Mouse (Mus musculus): ENCODE results near the gene Anxa4. TPM values are rescaled to one million over a fixed set of nuclear protein-coding genes. Genes with fewer than 3 reads are reported as not detected.

The Anxa4 gene
- polyA plus RNA-seq, 1 experiment from 2014 or later: 5.4 TPM

- H3K36me3 ChIP-seq (ENCODE audit: control insufficient read depth, insufficient read depth, low read length): no peaks in the 10 kb centered on the region
- no peaks in the 10 kb centered on the region for H3K9me3 ChIP-seq (ENCODE audit: control insufficient read depth, low read length)
- ATAC-seq (ENCODE audit: low FRiP score) (no peak), DNase-seq (ENCODE audit: low spot score, missing footprints) (no peak)
- 84% methylated on average over 6 of the region's 6 CpGs for WGBS
- no peak overlapping the region for H3K9ac ChIP-seq (ENCODE audit: low read length)
- no peak overlapping the region for H3K27ac ChIP-seq (ENCODE audit: low read depth, low read length)
- no peak overlapping the region for H3K4me2 ChIP-seq
- H3K27me3 ChIP-seq (ENCODE audit: control insufficient read depth, insufficient read depth, low read length): no peaks in the 10 kb centered on the region
- no peak overlapping the region for H3K4me3 ChIP-seq (ENCODE audit: low read depth, low read length)
- no peaks in the 10 kb centered on the region for H3K4me1 ChIP-seq (ENCODE audit: control insufficient read depth, insufficient read depth, low read length)
Observed at GRCm38 (mm10) chr6:86774937-86775336, 18.4 kb downstream of the Anxa4 start.

GRCm38 (mm10) chr6:86773830-86774229 lies 19.6 kb downstream of the Anxa4 start:
- no peaks in the 10 kb centered on the region for H3K9me3 ChIP-seq (ENCODE audit: control insufficient read depth, low read length)
- DNase-seq (ENCODE audit: low spot score, missing footprints): no peak
- no peak overlapping the region for H3K27ac ChIP-seq (ENCODE audit: low read depth, low read length)
- no peaks in the 10 kb centered on the region for H3K36me3 ChIP-seq (ENCODE audit: control insufficient read depth, insufficient read depth, low read length)
- H3K27me3 ChIP-seq (ENCODE audit: control insufficient read depth, insufficient read depth, low read length): no peaks in the 10 kb centered on the region
- H3K4me1 ChIP-seq (ENCODE audit: control insufficient read depth, insufficient read depth, low read length): no peaks in the 10 kb centered on the region
- no peak overlapping the region for H3K9ac ChIP-seq (ENCODE audit: low read length)
- ATAC-seq (ENCODE audit: low FRiP score): no peak
- H3K4me2 ChIP-seq: no peak overlapping the region
- 88% methylated on average over 4 of the region's 4 CpGs for WGBS
- H3K4me3 ChIP-seq (ENCODE audit: low read depth, low read length): no peak overlapping the region

- no peak overlapping the region for H3K9ac ChIP-seq (ENCODE audit: low read length)
- H3K4me3 ChIP-seq (ENCODE audit: low read depth, low read length): no peak overlapping the region
- no peaks in the 10 kb centered on the region for H3K9me3 ChIP-seq (ENCODE audit: control insufficient read depth, low read length)
- 87% methylated on average over 7 of the region's 7 CpGs for WGBS
- DNase-seq (ENCODE audit: low spot score, missing footprints) (no peak), ATAC-seq (ENCODE audit: low FRiP score) (no peak)
- H3K36me3 ChIP-seq (ENCODE audit: control insufficient read depth, insufficient read depth, low read length): no peaks in the 10 kb centered on the region
- no peak overlapping the region for H3K27ac ChIP-seq (ENCODE audit: low read depth, low read length)
- H3K4me2 ChIP-seq: no peak overlapping the region
- H3K4me1 ChIP-seq (ENCODE audit: control insufficient read depth, insufficient read depth, low read length): no peaks in the 10 kb centered on the region
- H3K27me3 ChIP-seq (ENCODE audit: control insufficient read depth, insufficient read depth, low read length): no peaks in the 10 kb centered on the region
Observed at GRCm38 (mm10) chr6:86772631-86773030, 20.8 kb downstream of the Anxa4 start.

DNA sequence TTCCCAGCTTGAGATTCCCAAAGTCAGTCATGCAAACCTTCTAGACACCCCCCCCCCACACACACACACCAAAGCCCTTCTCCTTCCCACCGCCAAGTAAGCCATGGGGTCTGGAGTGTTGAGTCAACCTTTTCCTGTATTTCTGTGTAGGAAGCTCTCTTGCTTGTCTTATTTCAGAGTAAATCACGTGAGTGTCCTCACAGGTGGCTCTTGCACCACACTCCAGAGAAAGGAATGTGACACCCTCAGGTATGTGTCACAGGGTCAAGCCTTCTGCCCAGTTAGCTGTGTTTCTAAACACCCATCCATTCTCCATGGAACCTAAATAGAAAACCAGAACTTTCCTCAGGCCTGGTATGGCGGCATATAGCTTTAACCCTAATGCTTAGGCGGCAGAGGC lies 24.4 kb downstream of the Anxa4 start:
- no peak for ATAC-seq (ENCODE audit: low FRiP score)
- peak; percentile 19 for DNase-seq (ENCODE audit: low spot score, missing footprints)
- no peaks in the 10 kb centered on the region for H3K27me3 ChIP-seq (ENCODE audit: control insufficient read depth, insufficient read depth, low read length)
- H3K36me3 ChIP-seq (ENCODE audit: control insufficient read depth, insufficient read depth, low read length): no peaks in the 10 kb centered on the region
- H3K27ac ChIP-seq (ENCODE audit: low read depth, low read length): no peak overlapping the region
- H3K9ac ChIP-seq (ENCODE audit: low read length): no peak overlapping the region
- no peak overlapping the region for H3K4me2 ChIP-seq
- no peak overlapping the region for H3K4me3 ChIP-seq (ENCODE audit: low read depth, low read length)
- WGBS: 87% methylated on average over 4 of the region's 4 CpGs
- no peaks in the 10 kb centered on the region for H3K4me1 ChIP-seq (ENCODE audit: control insufficient read depth, insufficient read depth, low read length)
- no peaks in the 10 kb centered on the region for H3K9me3 ChIP-seq (ENCODE audit: control insufficient read depth, low read length)

- Histone ChIP-seq H3K9me3 (ENCODE audit: control insufficient read depth, low read length) (no peaks in the 10 kb centered on the region), H3K4me1 (ENCODE audit: control insufficient read depth, insufficient read depth, low read length) (no peaks in the 10 kb centered on the region), H3K4me3 (ENCODE audit: low read depth, low read length) (no peak overlapping the region), H3K36me3 (ENCODE audit: control insufficient read depth, insufficient read depth, low read length) (no peaks in the 10 kb centered on the region), H3K27ac (ENCODE audit: low read depth, low read length) (no peak overlapping the region), H3K27me3 (ENCODE audit: control insufficient read depth, insufficient read depth, low read length) (no peaks in the 10 kb centered on the region), H3K9ac (ENCODE audit: low read length) (no peak overlapping the region), H3K4me2 (no peak overlapping the region)
- 88% methylated on average over 4 of the region's 4 CpGs for WGBS
- ATAC-seq (ENCODE audit: low FRiP score) (no peak), DNase-seq (ENCODE audit: low spot score, missing footprints) (peak; percentile 66)
Observed at GRCm38 (mm10) chr6:86768186-86768776, 25.1 kb downstream of the Anxa4 start.

DNA sequence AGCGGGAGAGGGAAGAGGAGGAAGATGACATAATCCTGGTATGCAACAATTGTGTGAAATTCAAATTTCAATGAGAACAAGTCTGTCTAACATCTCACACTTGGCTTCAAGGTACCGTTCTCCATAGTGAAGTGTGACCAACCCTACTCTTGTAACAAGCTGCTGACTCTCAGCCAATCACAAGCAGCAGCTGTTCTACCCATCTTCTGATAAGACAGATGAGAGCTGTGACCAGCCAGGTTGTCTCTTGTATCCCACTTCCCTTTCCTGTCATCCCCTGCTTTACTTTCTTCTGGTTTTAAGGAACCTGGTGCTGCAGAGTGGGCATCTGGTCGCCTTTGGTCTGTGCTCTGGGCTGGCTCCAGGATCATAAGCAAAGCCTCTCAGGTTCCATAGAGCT lies 25.9 kb downstream of the Anxa4 start:
- Histone ChIP-seq H3K27ac (ENCODE audit: low read depth, low read length) (no peak overlapping the region), H3K4me1 (ENCODE audit: control insufficient read depth, insufficient read depth, low read length) (no peaks in the 10 kb centered on the region), H3K27me3 (ENCODE audit: control insufficient read depth, insufficient read depth, low read length) (no peaks in the 10 kb centered on the region), H3K4me3 (ENCODE audit: low read depth, low read length) (no peak overlapping the region), H3K36me3 (ENCODE audit: control insufficient read depth, insufficient read depth, low read length) (no peaks in the 10 kb centered on the region), H3K9me3 (ENCODE audit: control insufficient read depth, low read length) (no peaks in the 10 kb centered on the region), H3K4me2 (no peak overlapping the region), H3K9ac (ENCODE audit: low read length) (no peak overlapping the region)
- WGBS: 80% methylated on average over 3 of the region's 3 CpGs
- peak; percentile 2 for DNase-seq (ENCODE audit: low spot score, missing footprints)
- ATAC-seq (ENCODE audit: low FRiP score): no peak

GRCm38 (mm10) chr6:86765637-86766059 lies 27.7 kb downstream of the Anxa4 start:
- WGBS: 80% methylated on average over 6 of the region's 6 CpGs
- H3K4me3 ChIP-seq (ENCODE audit: low read depth, low read length): no peak overlapping the region
- H3K27me3 ChIP-seq (ENCODE audit: control insufficient read depth, insufficient read depth, low read length): no peaks in the 10 kb centered on the region
- H3K4me1 ChIP-seq (ENCODE audit: control insufficient read depth, insufficient read depth, low read length): no peaks in the 10 kb centered on the region
- H3K4me2 ChIP-seq: no peak overlapping the region
- ATAC-seq (ENCODE audit: low FRiP score) (no peak), DNase-seq (ENCODE audit: low spot score, missing footprints) (no peak)
- no peaks in the 10 kb centered on the region for H3K9me3 ChIP-seq (ENCODE audit: control insufficient read depth, low read length)
- no peak overlapping the region for H3K27ac ChIP-seq (ENCODE audit: low read depth, low read length)
- H3K36me3 ChIP-seq (ENCODE audit: control insufficient read depth, insufficient read depth, low read length): no peaks in the 10 kb centered on the region
- H3K9ac ChIP-seq (ENCODE audit: low read length): no peak overlapping the region

DNA sequence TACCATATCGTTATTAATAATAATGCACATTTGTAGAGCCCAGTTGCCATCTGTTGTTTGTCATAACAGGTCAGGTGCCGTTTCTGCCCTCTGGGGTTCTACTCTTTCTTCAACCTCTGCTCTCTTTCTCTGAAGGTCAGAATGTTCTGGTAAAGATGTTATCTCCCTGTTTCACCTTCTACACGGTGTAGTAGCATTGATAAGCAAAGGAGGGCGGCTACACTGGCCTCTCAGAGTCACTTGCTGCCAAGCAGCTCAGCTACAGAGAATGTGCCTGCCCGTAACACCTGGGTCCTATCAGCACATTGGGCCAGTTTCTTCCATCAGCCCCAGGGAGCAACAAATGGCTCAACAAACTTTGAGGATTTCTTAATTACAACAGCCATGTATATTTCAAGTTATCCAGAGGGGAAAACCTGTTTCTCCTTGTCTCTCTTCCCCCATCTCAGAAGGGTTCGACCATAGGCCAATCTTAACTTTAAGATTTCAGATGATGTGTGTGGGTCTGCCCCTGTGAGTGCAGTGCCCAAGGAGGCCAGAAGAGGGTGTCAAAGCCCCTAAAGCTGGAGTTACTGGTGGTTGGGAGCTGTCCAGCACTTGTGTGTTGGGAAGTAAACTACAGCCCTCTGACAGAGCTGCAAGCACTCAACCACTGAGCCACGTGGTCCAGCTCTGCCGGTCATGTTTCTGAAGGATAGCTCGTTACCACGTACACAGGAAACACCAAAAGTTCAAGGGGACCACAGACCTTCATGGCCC lies 39.1 kb downstream of the Anxa4 start:
- 90% methylated on average over 10 of the region's 10 CpGs for WGBS
- Histone ChIP-seq H3K27ac (ENCODE audit: low read depth, low read length) (no peak overlapping the region), H3K9ac (ENCODE audit: low read length) (no peak overlapping the region), H3K4me1 (ENCODE audit: control insufficient read depth, insufficient read depth, low read length) (no peaks in the 10 kb centered on the region), H3K27me3 (ENCODE audit: control insufficient read depth, insufficient read depth, low read length) (no peaks in the 10 kb centered on the region), H3K36me3 (ENCODE audit: control insufficient read depth, insufficient read depth, low read length) (no peaks in the 10 kb centered on the region), H3K4me3 (ENCODE audit: low read depth, low read length) (no peak overlapping the region), H3K9me3 (ENCODE audit: control insufficient read depth, low read length) (no peaks in the 10 kb centered on the region), H3K4me2 (no peak overlapping the region)
- ATAC-seq (ENCODE audit: low FRiP score) (no peak), DNase-seq (ENCODE audit: low spot score, missing footprints) (no peak)

- no peaks in the 10 kb centered on the region for H3K36me3 ChIP-seq (ENCODE audit: control insufficient read depth, insufficient read depth, low read length)
- no peak overlapping the region for H3K9ac ChIP-seq (ENCODE audit: low read length)
- H3K27me3 ChIP-seq (ENCODE audit: control insufficient read depth, insufficient read depth, low read length): no peaks in the 10 kb centered on the region
- no peak overlapping the region for H3K4me2 ChIP-seq
- no peak overlapping the region for H3K27ac ChIP-seq (ENCODE audit: low read depth, low read length)
- DNase-seq (ENCODE audit: low spot score, missing footprints) (no peak), ATAC-seq (ENCODE audit: low FRiP score) (no peak)
- WGBS: 85% methylated on average over 5 of the region's 5 CpGs
- no peaks in the 10 kb centered on the region for H3K4me1 ChIP-seq (ENCODE audit: control insufficient read depth, insufficient read depth, low read length)
- no peaks in the 10 kb centered on the region for H3K9me3 ChIP-seq (ENCODE audit: control insufficient read depth, low read length)
- no peak overlapping the region for H3K4me3 ChIP-seq (ENCODE audit: low read depth, low read length)
Observed at GRCm38 (mm10) chr6:86752843-86753485, 40.4 kb downstream of the Anxa4 start.
